Mouse (Mus musculus) megakaryocyte, embryonic 14.5 days (primary cell): Measurements from ENCODE around the gene Crybb2.

Experiments
- FLI1 ChIP-seq: IDR thresholded peaks from 2 replicates; pipeline ENCODE4 v1.6.1; 2012; ENCODE audit warnings: low read length, inconsistent platforms, mixed read lengths
- GATA1 ChIP-seq: IDR thresholded peaks from 3 replicates; pipeline ENCODE4 v1.6.1; 2012; ENCODE audit warnings: mixed read lengths, low read length, inconsistent platforms, borderline replicate concordance

- TF ChIP-seq GATA1 (no peak), FLI1 (no peak)
Observed at GRCm38 (mm10) chr5:113018190-113018589, 51.7 kb downstream of the Crybb2 start.
